Mouse (Mus musculus): ENCODE data around the gene Znhit2. TPM values are rescaled to one million over a fixed set of nuclear protein-coding genes. Genes with fewer than 3 reads are reported as not detected.

Gene Znhit2
- polyA plus RNA-seq, 1 experiment: 38.5 TPM

DNA sequence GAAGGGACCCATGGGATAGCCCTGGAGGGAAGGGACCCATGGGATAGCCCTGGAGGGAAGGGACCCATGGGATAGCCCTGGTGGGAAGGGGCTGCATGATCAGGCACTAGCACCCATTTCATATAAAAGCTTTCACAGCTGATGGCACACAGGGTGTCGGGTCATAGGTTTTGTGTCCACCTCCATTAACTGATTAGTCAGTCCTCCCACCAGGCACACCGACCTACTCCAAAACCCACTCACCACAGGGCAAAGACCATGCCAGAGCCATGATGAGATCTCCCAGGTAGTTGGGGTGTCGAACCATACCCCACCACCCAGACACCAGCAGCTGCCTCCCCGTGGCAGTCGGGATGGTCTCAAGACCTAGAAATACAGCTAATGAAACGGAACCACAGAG lies 2.1 kb downstream of the Znhit2 start:
- Histone ChIP-seq H3K4me3 (ENCODE audit: extremely low read depth, insufficient read depth, insufficient read length) (no peak overlapping the region), H3K27ac (ENCODE audit: insufficient read depth, low read length) (no peak overlapping the region), H3K27me3 (ENCODE audit: control insufficient read depth, insufficient read depth, low read length) (no peaks in the 10 kb centered on the region), H3K36me3 (ENCODE audit: control insufficient read depth, insufficient read depth, low read length) (peaks cover 4% of the 10 kb centered on the region), H3K4me1 (ENCODE audit: control insufficient read depth, insufficient read depth, insufficient read length) (peaks cover 11% of the 10 kb centered on the region; the same call in 1 of the 2 replicates)
- DNase-seq (ENCODE audit: low read depth in 1 of 2, low spot score in 2 of 2): no peak
- TF ChIP-seq POLR2A (IDR thresholded peaks at IDR 0.05; ENCODE audit: low read depth, low read length): no peak
- no peak for TF ChIP-seq CTCF (IDR thresholded peaks at IDR 0.05; ENCODE audit: extremely low read depth, insufficient read depth, insufficient read length, insufficient replicate concordance)
- WGBS: 91% methylated on average over 6 of the region's 6 CpGs

DNA sequence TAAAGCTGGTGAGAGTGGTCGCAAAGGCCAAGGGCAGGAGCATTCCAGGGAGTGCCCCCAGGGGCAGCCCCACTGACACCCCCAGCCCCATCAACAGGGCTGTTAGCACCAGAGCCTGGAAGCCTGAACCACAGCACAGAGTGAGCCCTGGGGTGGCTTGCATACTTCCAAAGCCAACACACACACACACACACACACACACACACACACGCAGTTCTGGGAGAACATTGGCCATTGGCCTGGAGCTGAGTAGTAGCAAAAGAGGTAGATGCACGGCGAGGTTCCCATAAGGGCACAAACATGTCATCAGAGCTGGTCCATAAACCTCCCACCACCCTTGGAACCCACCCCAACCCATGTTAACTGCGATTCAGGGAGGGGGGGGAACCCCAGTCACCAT lies 5.6 kb downstream of the Znhit2 start:
- Histone ChIP-seq H3K27ac (ENCODE audit: insufficient read depth, low read length) (no peak overlapping the region), H3K4me3 (ENCODE audit: extremely low read depth, insufficient read depth, insufficient read length) (no peak overlapping the region), H3K36me3 (ENCODE audit: control insufficient read depth, insufficient read depth, low read length) (peaks cover 11% of the 10 kb centered on the region), H3K4me1 (ENCODE audit: control insufficient read depth, insufficient read depth, insufficient read length) (peaks cover 13% of the 10 kb centered on the region), H3K27me3 (ENCODE audit: control insufficient read depth, insufficient read depth, low read length) (no peaks in the 10 kb centered on the region)
- no peak for DNase-seq (ENCODE audit: low read depth in 1 of 2, low spot score in 2 of 2)
- TF ChIP-seq POLR2A (IDR thresholded peaks at IDR 0.05; ENCODE audit: low read depth, low read length) (no peak), CTCF (IDR thresholded peaks at IDR 0.05; ENCODE audit: extremely low read depth, insufficient read depth, insufficient read length, insufficient replicate concordance) (no peak)
- 50% methylated on average over 5 of the region's 5 CpGs for WGBS

DNA sequence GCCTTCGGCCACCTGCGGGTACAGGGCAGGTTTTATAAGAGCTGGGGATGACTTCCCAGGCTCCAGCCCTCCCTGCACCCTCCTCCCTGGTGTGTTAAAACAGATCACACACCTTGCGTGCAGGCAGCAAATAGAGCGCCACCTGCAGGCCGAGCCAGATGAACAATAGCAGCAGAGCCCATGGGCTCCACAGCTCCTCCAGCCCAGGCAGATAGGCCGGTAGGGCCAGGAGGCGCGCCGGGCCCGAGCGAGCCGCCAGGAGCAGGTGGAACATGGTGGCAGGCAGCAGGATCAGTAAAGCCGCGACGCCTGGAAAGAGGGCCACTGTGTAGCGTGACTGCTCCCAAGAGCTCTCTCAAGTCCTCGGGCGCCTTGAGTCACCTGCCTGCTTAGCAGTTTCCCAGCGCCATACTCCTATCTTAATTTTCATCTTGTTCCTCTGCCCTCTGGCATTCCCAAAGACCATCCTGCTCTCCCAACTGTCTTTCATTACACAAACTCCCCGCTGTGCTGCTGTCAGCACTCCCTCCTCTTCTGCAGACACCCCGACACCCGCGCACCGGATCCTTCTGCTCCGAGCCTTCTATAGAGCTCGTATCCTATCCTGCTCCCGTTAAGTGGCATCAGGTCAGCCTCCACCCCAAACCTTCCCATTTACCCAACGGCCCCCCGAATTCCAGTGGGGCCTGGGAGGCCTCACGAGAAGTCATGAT lies 6.2 kb downstream of the Znhit2 start:
- DNase-seq (ENCODE audit: low read depth in 1 of 2, low spot score in 2 of 2): peak; percentile 66 to 83
- Histone ChIP-seq H3K36me3 (ENCODE audit: control insufficient read depth, insufficient read depth, low read length) (peaks cover 11% of the 10 kb centered on the region), H3K27ac (ENCODE audit: insufficient read depth, low read length) (peak overlapping the region; percentile 30; the same call in 1 of the 2 replicates), H3K4me3 (ENCODE audit: extremely low read depth, insufficient read depth, insufficient read length) (peak overlapping the region; percentile 54), H3K27me3 (ENCODE audit: control insufficient read depth, insufficient read depth, low read length) (no peaks in the 10 kb centered on the region), H3K4me1 (ENCODE audit: control insufficient read depth, insufficient read depth, insufficient read length) (peaks cover 12% of the 10 kb centered on the region)
- TF ChIP-seq POLR2A (IDR thresholded peaks at IDR 0.05; ENCODE audit: low read depth, low read length) (no peak), CTCF (IDR thresholded peaks at IDR 0.05; ENCODE audit: extremely low read depth, insufficient read depth, insufficient read length, insufficient replicate concordance) (peak; percentile 82; the same call in 1 of the 2 replicates)
- 1% methylated on average over 30 of the region's 30 CpGs for WGBS

DNA sequence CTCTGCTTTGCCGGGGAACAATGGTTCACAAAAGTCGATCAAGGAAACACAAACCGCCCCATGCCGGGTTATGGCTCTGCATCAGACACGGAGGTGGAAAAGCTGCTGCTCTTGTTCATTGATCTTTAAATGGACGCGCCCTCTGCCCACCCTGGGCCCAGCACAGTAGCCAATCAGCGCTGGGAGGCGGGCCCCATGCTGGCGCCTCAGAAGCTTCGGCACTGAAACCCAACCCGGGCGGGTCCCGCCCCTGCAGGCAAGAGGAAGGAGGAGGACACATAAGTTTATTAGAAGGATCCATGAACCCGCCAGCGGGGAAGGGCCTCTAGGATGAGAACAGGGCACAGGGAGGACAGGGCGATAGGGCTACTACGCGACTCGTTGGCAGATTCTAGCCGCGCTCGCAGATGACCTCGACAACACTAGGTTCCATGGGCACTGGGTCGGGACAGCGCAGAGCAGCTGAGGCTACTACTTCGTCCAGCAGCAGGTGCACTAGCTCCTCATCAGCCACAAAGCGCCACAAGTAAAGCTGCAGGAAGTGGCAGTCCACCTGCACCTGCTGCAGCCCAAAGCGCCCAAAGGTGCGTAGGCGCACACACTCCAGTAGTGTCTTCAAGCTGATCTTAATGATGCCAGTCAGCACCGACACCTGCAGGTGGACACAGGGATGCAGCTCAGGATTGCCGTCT lies 6.9 kb downstream of the Znhit2 start, which contains the start of gene Tm7sf2:
TSS of gene Tm7sf2 (minus strand) at position 650 of the 692 bp plus-strand sequence.
- peak within 1 kb of the TSS; percentile 52 for H3K27ac ChIP-seq (ENCODE audit: insufficient read depth, low read length)
- peaks cover 7% of the 10 kb centered on the region for H3K4me1 ChIP-seq (ENCODE audit: control insufficient read depth, insufficient read depth, insufficient read length)
- TF ChIP-seq POLR2A (IDR thresholded peaks at IDR 0.05; ENCODE audit: low read depth, low read length) (no peak), CTCF (IDR thresholded peaks at IDR 0.05; ENCODE audit: extremely low read depth, insufficient read depth, insufficient read length, insufficient replicate concordance) (no peak)
- WGBS: 15% methylated on average over 33 of the region's 33 CpGs
- H3K36me3 ChIP-seq (ENCODE audit: control insufficient read depth, insufficient read depth, low read length): peaks cover 11% of the 10 kb centered on the region
- peak within 1 kb of the TSS; percentile 54 for H3K4me3 ChIP-seq (ENCODE audit: extremely low read depth, insufficient read depth, insufficient read length)
- no peaks in the 10 kb centered on the region for H3K27me3 ChIP-seq (ENCODE audit: control insufficient read depth, insufficient read depth, low read length)
- DNase-seq (ENCODE audit: low read depth in 1 of 2, low spot score in 2 of 2): peak; percentile 66 to 88

DNA sequence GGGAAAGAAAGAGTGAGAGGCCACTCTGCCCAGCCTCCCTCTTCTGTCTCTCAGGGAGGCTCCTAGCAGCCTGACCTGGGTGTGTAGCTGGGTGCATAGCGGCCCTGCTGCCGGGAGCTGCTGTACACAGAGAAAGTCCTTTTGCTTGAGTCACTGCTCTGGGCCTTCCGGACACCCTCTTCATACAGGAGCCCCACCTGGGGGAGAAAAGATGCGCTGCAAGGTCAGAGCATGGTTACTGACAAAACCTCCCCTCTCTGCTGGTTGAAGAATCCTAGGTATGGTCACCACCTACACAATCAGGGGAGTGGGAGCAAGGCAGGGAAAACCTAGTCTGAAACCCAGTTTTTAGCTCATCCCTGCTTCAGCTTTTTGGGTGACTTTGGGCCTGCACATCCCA lies 8.0 kb downstream of the Znhit2 start:
- Histone ChIP-seq H3K27ac (ENCODE audit: insufficient read depth, low read length) (no peak overlapping the region), H3K27me3 (ENCODE audit: control insufficient read depth, insufficient read depth, low read length) (no peaks in the 10 kb centered on the region), H3K36me3 (ENCODE audit: control insufficient read depth, insufficient read depth, low read length) (peaks cover 11% of the 10 kb centered on the region), H3K4me3 (ENCODE audit: extremely low read depth, insufficient read depth, insufficient read length) (no peak overlapping the region), H3K4me1 (ENCODE audit: control insufficient read depth, insufficient read depth, insufficient read length) (peaks cover 7% of the 10 kb centered on the region)
- TF ChIP-seq POLR2A (IDR thresholded peaks at IDR 0.05; ENCODE audit: low read depth, low read length) (no peak), CTCF (IDR thresholded peaks at IDR 0.05; ENCODE audit: extremely low read depth, insufficient read depth, insufficient read length, insufficient replicate concordance) (no peak)
- WGBS: 89% methylated on average over 4 of the region's 4 CpGs
- DNase-seq (ENCODE audit: low read depth in 1 of 2, low spot score in 2 of 2): no peak

DNA sequence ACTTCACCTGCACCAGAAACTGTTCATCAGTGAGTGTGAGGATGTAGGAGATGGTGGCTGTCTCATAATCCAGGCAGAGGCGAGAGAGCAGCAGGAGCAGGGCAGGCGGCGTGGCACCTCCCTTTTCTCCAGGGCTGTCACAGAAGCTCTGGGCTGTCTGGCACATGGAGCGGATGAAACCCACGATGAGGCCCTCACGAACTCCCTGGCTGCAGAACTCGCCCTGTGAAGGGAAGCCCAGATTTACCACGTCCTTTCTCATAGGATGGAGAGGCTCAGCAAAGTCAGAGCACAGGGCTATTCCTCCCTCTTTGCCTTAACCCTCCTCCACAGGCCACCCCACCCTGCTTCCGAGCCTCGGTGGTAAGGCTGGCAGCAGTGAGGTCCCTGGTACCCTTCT lies 8.9 kb downstream of the Znhit2 start:
- H3K27ac ChIP-seq (ENCODE audit: insufficient read depth, low read length): no peak overlapping the region
- TF ChIP-seq POLR2A (IDR thresholded peaks at IDR 0.05; ENCODE audit: low read depth, low read length): no peak
- TF ChIP-seq CTCF (IDR thresholded peaks at IDR 0.05; ENCODE audit: extremely low read depth, insufficient read depth, insufficient read length, insufficient replicate concordance): no peak
- H3K4me1 ChIP-seq (ENCODE audit: control insufficient read depth, insufficient read depth, insufficient read length): peaks cover 7% of the 10 kb centered on the region
- no peak for DNase-seq (ENCODE audit: low read depth in 1 of 2, low spot score in 2 of 2)
- H3K4me3 ChIP-seq (ENCODE audit: extremely low read depth, insufficient read depth, insufficient read length): no peak overlapping the region
- H3K27me3 ChIP-seq (ENCODE audit: control insufficient read depth, insufficient read depth, low read length): no peaks in the 10 kb centered on the region
- peaks cover 11% of the 10 kb centered on the region for H3K36me3 ChIP-seq (ENCODE audit: control insufficient read depth, insufficient read depth, low read length)
- 86% methylated on average over 10 of the region's 10 CpGs for WGBS
